In genomic region chr14:102805936-102806923, GRCm38 (mm10) we compare ENCODE assay signal across 7 mouse cellular contexts.
A peak's percentile ranks its signal among the peaks of the same experiment; 100 is the strongest.
DNase-seq lines count a peak whose midpoint lies in the region; ATAC-seq and TF ChIP-seq lines count a peak whose summit lies in the region.

No protein-coding gene starts in this region.

- WGBS in midbrain, embryonic 14.5 days: 76% methylated on average over 21 of the region's 21 CpGs
- 76% methylated on average over 21 of the region's 21 CpGs for WGBS in midbrain, embryonic 13.5 days
- WGBS in forebrain, embryonic 15.5 days: 77% methylated on average over 21 of the region's 21 CpGs
- whole genome bisulfite sequencing in kidney, adult 2 months: 53% methylated on average over 21 of the region's 21 CpGs
- 35% methylated on average over 21 of the region's 21 CpGs for WGBS in lung, embryonic 14.5 days
- 56% methylated on average over 21 of the region's 21 CpGs for WGBS in stomach, embryonic 14.5 days

- H3K27ac ChIP-seq in midbrain, embryonic 14.5 days (replicated peaks; ENCODE audit: low read depth, low read length): no peak overlapping the region
- no peak overlapping the region for H3K27ac ChIP-seq in midbrain, embryonic 13.5 days
- no peak overlapping the region for H3K27ac ChIP-seq in forebrain, embryonic 15.5 days (replicated peaks)
- peak overlapping the region; percentile 12 for H3K27ac ChIP-seq in kidney, adult 2 months (ENCODE audit: insufficient read depth, low read depth, low read length)
- H3K27ac ChIP-seq in lung, embryonic 14.5 days (ENCODE audit: low read depth): peak overlapping the region; percentile 69
- H3K27ac ChIP-seq in stomach, embryonic 14.5 days (ENCODE audit: low read length): peak overlapping the region; percentile 17; the same call in 1 of the 2 replicates

- H3K4me2 ChIP-seq in midbrain, embryonic 14.5 days (ENCODE audit: low read length): no peak overlapping the region
- no peak overlapping the region for H3K4me2 ChIP-seq in midbrain, embryonic 13.5 days (replicated peaks)
- no peak overlapping the region for H3K4me2 ChIP-seq in forebrain, embryonic 15.5 days (replicated peaks)
- peak overlapping the region; percentile 43 for H3K4me2 ChIP-seq in lung, embryonic 14.5 days
- no peak overlapping the region for H3K4me2 ChIP-seq in stomach, embryonic 14.5 days (replicated peaks; ENCODE audit: low read depth, low read length)

- H3K4me1 ChIP-seq in midbrain, embryonic 14.5 days (ENCODE audit: control insufficient read depth, insufficient read depth, low read length): no peaks in the 10 kb centered on the region
- no peaks in the 10 kb centered on the region for H3K4me1 ChIP-seq in midbrain, embryonic 13.5 days (replicated peaks)
- H3K4me1 ChIP-seq in forebrain, embryonic 15.5 days: no peaks in the 10 kb centered on the region
- peaks cover 8% of the 10 kb centered on the region; the same call in 1 of the 2 replicates for H3K4me1 ChIP-seq in kidney, adult 2 months (ENCODE audit: control insufficient read depth, insufficient read depth, low read length)
- H3K4me1 ChIP-seq in lung, embryonic 14.5 days (ENCODE audit: insufficient read depth): peaks cover 4% of the 10 kb centered on the region
- 0 out of 2 replicates have a peak, but pooled peaks cover 2% of the 10 kb centered on the region for H3K4me1 ChIP-seq in stomach, embryonic 14.5 days (ENCODE audit: control insufficient read depth, insufficient read depth, low read length)

- 0 out of 2 replicates have a peak, but pooled peaks have one; percentile 16 for TF ChIP-seq CTCF in kidney, adult 2 months (conservative IDR thresholded peaks at IDR 0.05; ENCODE audit: insufficient read depth, insufficient read length, low read depth, low read length)
- TF ChIP-seq CTCF in lung, embryonic 14.5 days (IDR thresholded peaks at IDR 0.05; ENCODE audit: low read depth): peak; percentile 50

- no peak overlapping the region for H3K9ac ChIP-seq in midbrain, embryonic 14.5 days (replicated peaks; ENCODE audit: low read length)
- H3K9ac ChIP-seq in midbrain, embryonic 13.5 days (replicated peaks): no peak overlapping the region
- H3K9ac ChIP-seq in forebrain, embryonic 15.5 days (replicated peaks): no peak overlapping the region
- no peak overlapping the region for H3K9ac ChIP-seq in lung, embryonic 14.5 days
- no peak overlapping the region for H3K9ac ChIP-seq in stomach, embryonic 14.5 days (replicated peaks; ENCODE audit: low read depth, low read length)

- H3K4me3 ChIP-seq in midbrain, embryonic 14.5 days (replicated peaks; ENCODE audit: low read depth, low read length): no peak overlapping the region
- no peak overlapping the region for H3K4me3 ChIP-seq in midbrain, embryonic 13.5 days (replicated peaks)
- no peak overlapping the region for H3K4me3 ChIP-seq in forebrain, embryonic 15.5 days
- no peak overlapping the region for H3K4me3 ChIP-seq in kidney, adult 2 months (ENCODE audit: insufficient read depth, low read depth, low read length)
- no peak overlapping the region for H3K4me3 ChIP-seq in lung, embryonic 14.5 days (ENCODE audit: low read depth, low read length)
- H3K4me3 ChIP-seq in stomach, embryonic 14.5 days (ENCODE audit: low read depth, low read length): no peak overlapping the region

- peak; percentile 33 for DNase-seq in midbrain, embryonic 14.5 days
- peak; percentile 51 for DNase-seq in adrenal gland, adult 2 months
- DNase-seq in kidney, adult 2 months: peak; percentile 79
- peak; percentile 67 for DNase-seq in lung, embryonic 14.5 days

- no peak for TF ChIP-seq POLR2A in kidney, adult 2 months (IDR thresholded peaks at IDR 0.05; ENCODE audit: low read depth, low read length)

- no peaks in the 10 kb centered on the region for H3K9me3 ChIP-seq in midbrain, embryonic 14.5 days (ENCODE audit: control insufficient read depth, low read length)
- H3K9me3 ChIP-seq in midbrain, embryonic 13.5 days: no peaks in the 10 kb centered on the region
- no peaks in the 10 kb centered on the region for H3K9me3 ChIP-seq in forebrain, embryonic 15.5 days
- no peaks in the 10 kb centered on the region for H3K9me3 ChIP-seq in lung, embryonic 14.5 days (ENCODE audit: low read depth, low read length)
- H3K9me3 ChIP-seq in stomach, embryonic 14.5 days (ENCODE audit: control insufficient read depth, low read depth, low read length): no peaks in the 10 kb centered on the region; the same call in 1 of the 2 replicates

- ATAC-seq in midbrain, embryonic 14.5 days (ENCODE audit: low FRiP score, low TSS enrichment): no peak
- ATAC-seq in midbrain, embryonic 13.5 days: no peak
- ATAC-seq in forebrain, embryonic 15.5 days (replicated peaks): 0 out of 2 replicates have a peak, but pooled peaks have one; percentile 41
- ATAC-seq in lung, embryonic 14.5 days (ENCODE audit: insufficient read depth): peak; percentile 75
- 0 out of 2 replicates have a peak, but pooled peaks have one; percentile 46 for ATAC-seq in stomach, embryonic 14.5 days (ENCODE audit: insufficient number of reproducible peaks, insufficient read depth, low FRiP score, low read depth)

- H3K27me3 ChIP-seq in midbrain, embryonic 14.5 days (ENCODE audit: control insufficient read depth, insufficient read depth, low read length): no peaks in the 10 kb centered on the region
- no peaks in the 10 kb centered on the region for H3K27me3 ChIP-seq in midbrain, embryonic 13.5 days
- H3K27me3 ChIP-seq in forebrain, embryonic 15.5 days: no peaks in the 10 kb centered on the region
- no peaks in the 10 kb centered on the region for H3K27me3 ChIP-seq in kidney, adult 2 months (replicated peaks; ENCODE audit: control insufficient read depth, insufficient read depth, low read length)
- H3K27me3 ChIP-seq in lung, embryonic 14.5 days (ENCODE audit: insufficient read depth, low read length): no peaks in the 10 kb centered on the region
- no peaks in the 10 kb centered on the region for H3K27me3 ChIP-seq in stomach, embryonic 14.5 days (ENCODE audit: control insufficient read depth, insufficient read depth, low read length)

- H3K36me3 ChIP-seq in midbrain, embryonic 14.5 days (ENCODE audit: control insufficient read depth, insufficient read depth, low read length): no peaks in the 10 kb centered on the region
- H3K36me3 ChIP-seq in midbrain, embryonic 13.5 days: no peaks in the 10 kb centered on the region
- no peaks in the 10 kb centered on the region for H3K36me3 ChIP-seq in forebrain, embryonic 15.5 days
- H3K36me3 ChIP-seq in kidney, adult 2 months (ENCODE audit: control insufficient read depth, insufficient read depth, low read length): no peaks in the 10 kb centered on the region
- H3K36me3 ChIP-seq in lung, embryonic 14.5 days (ENCODE audit: insufficient read depth): no peaks in the 10 kb centered on the region
- no peaks in the 10 kb centered on the region for H3K36me3 ChIP-seq in stomach, embryonic 14.5 days (ENCODE audit: control insufficient read depth, insufficient read depth, low read length)

Comparison
In these comparisons a context has a peak if more than half of its experiments do, and no peak if none do; other contexts are left out.
1. ATAC-seq: peak in forebrain, embryonic 15.5 days (single experiment), lung, embryonic 14.5 days (single experiment) and stomach, embryonic 14.5 days (single experiment); none in midbrain, embryonic 14.5 days (single experiment) and midbrain, embryonic 13.5 days (single experiment).
2. H3K27ac ChIP-seq: peak in kidney, adult 2 months (single experiment), lung, embryonic 14.5 days (single experiment) and stomach, embryonic 14.5 days (single experiment); none in midbrain, embryonic 14.5 days (single experiment), midbrain, embryonic 13.5 days (single experiment) and forebrain, embryonic 15.5 days (single experiment).
3. Peak in every context shown above with its lines, with median percentiles within 50 percentile points of each other: DNase-seq.